Mouse (Mus musculus): ENCODE measurements around the gene Matn3. TPM values are rescaled to one million over a fixed set of nuclear protein-coding genes. Genes with fewer than 3 reads are reported as not detected.

Matn3 gene
- polyA plus RNA-seq (2016; fragmentation: Nextera tagmentation; extraction: Ambion mirVana), result 5.9 and 7.0 TPM in 2 replicates

DNA sequence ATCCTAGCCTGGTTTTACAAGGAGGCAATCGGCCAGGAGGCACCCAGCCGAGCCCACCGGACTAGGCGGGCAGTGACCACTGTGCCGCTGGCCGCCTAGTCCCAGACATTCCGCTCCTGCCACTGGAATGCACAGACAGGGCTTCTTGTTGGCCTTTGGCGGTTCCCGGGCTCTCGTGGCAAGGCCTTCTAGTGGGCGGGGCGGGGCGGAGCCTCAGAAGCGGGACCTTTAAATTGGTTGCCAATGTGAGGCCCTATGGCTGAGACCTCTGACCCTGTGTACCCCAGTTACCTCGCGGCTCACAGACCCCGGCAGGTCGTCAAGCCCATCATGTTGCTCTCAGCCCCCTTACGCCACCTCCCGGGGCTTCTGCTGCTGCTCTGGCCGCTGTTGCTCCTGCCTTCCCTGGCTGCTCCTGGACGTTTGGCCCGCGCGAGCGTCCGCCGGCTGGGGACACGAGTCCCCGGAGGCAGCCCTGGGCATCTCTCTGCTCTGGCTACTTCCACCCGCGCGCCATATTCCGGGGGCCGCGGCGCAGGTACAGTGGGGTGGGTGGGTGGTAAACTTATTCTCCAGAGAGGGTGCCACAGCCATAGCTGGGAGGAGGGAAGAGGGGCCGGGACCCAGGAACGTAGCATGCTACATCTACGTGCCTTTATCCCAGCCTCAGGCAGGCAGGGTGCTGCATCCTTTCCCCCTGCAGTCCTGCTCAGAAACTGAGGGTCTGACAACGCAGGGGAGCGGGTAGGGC lies at the start of gene Matn3:
TSS of gene Matn3 (plus strand) at position 216 of the 751 bp plus-strand sequence.
- Histone ChIP-seq H3K27me3 (ENCODE audit: poor library complexity, severe bottlenecking) (peaks cover 35% of the 10 kb centered on the region), H3K4me1 (peaks cover 15% of the 10 kb centered on the region), H3K9me3 (no peaks in the 10 kb centered on the region), H3K36me3 (replicated peaks) (no peaks in the 10 kb centered on the region), H3K4me3 (peak within 1 kb of the TSS; percentile 63), H3K27ac (peak within 1 kb of the TSS; percentile 77)
- DNase-seq (ENCODE audit: extremely low spot score, low spot score), result peak; percentile 84
- WGBS, result under 1% methylated on average over 42 of the region's 42 CpGs

DNA sequence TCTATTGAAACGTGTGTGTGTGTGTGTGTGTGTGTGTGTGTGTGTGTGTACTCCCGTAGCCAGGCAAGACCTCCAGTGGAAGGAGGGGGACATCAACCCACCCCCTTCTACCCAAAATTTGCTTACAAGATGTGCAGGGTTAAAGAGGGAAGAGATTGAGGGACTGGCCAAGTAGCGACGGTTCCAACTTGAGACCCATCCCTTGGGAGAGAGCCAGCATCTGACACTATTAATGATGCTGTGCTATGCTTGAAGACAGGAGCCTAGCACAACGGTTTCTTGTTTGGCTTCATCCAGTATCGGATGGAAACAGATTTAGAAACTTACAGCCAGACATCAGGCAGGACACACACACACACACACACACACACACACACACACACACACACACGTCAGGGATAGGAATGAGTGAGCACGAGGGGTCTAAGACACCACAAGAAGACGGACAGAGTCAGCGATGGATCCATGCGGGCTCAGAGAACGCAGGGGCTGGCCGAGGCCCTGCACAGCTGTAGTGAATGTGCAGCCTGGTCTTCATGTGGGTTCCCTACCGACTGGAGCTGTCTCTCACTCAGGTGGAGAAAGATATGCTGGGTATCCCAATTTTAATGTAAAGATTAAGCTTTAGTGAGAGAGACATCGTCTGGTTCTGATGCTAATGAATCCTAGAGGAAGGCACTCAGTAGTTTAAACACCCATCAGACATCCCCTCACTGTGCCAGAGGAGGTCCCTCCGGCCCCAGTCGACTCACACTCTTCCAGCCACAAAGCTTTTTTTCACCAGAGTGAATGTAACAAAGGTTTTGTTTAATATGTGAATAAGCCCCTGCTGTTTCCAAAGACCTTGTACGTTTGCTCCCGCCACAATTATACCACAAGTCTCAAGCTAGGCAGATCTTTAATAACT lies 48.6 kb upstream of the Matn3 start:
- 60% methylated on average over 19 of the region's 19 CpGs for WGBS
- peak overlapping the region; percentile 78 for H3K27ac ChIP-seq
- H3K4me1 ChIP-seq, result peaks cover 46% of the 10 kb centered on the region
- no peaks in the 10 kb centered on the region for H3K9me3 ChIP-seq
- no peak overlapping the region for H3K4me3 ChIP-seq
- H3K27me3 ChIP-seq (ENCODE audit: poor library complexity, severe bottlenecking), result no peaks in the 10 kb centered on the region
- no peak for DNase-seq (ENCODE audit: extremely low spot score, low spot score)
- no peaks in the 10 kb centered on the region for H3K36me3 ChIP-seq (replicated peaks)

DNA sequence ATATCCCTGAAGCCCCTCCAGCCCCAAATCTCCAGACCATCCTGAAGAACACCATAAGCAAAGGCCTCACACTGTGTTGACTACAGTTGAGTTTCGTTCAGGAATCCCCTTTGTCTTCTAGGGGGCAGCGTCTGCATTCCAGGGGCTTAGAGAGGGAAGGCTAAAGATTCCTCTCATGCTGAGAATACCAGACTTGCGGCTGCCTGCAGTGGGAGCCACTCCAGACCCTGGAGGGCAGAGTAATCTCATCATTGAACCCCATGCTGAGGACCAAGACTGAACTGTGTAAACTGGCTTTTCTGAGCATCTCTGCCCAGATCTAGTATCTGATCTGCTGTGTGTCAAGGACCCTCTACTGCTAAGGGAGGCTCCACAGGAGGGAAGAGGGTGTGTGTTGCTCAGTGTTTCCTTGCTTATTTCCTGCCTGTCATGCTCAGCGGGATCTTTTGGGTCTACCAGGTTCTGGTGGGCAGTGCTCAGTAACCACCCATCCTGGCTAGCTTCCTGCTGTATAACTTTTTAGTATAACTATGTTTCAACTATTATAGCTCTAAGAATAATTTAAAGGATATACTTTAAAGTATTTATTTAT lies 47.5 kb upstream of the Matn3 start:
- Histone ChIP-seq H3K27me3 (ENCODE audit: poor library complexity, severe bottlenecking) (no peaks in the 10 kb centered on the region), H3K4me3 (no peak overlapping the region), H3K27ac (peak overlapping the region; percentile 78), H3K36me3 (replicated peaks) (no peaks in the 10 kb centered on the region), H3K9me3 (no peaks in the 10 kb centered on the region), H3K4me1 (peaks cover 46% of the 10 kb centered on the region)
- no peak for DNase-seq (ENCODE audit: extremely low spot score, low spot score)
- WGBS, result 14% methylated on average over 4 of the region's 4 CpGs

GRCm38 (mm10) chr12:8900919-8901663 lies 46.6 kb upstream of the Matn3 start:
- peaks cover 46% of the 10 kb centered on the region for H3K4me1 ChIP-seq
- DNase-seq (ENCODE audit: extremely low spot score, low spot score), result no peak
- 57% methylated on average over 5 of the region's 5 CpGs for WGBS
- no peaks in the 10 kb centered on the region for H3K27me3 ChIP-seq (ENCODE audit: poor library complexity, severe bottlenecking)
- H3K36me3 ChIP-seq (replicated peaks), result no peaks in the 10 kb centered on the region
- H3K4me3 ChIP-seq, result no peak overlapping the region
- H3K9me3 ChIP-seq, result no peaks in the 10 kb centered on the region
- peak overlapping the region; percentile 65 for H3K27ac ChIP-seq

- no peaks in the 10 kb centered on the region for H3K9me3 ChIP-seq
- H3K27me3 ChIP-seq (ENCODE audit: poor library complexity, severe bottlenecking), result no peaks in the 10 kb centered on the region
- no peaks in the 10 kb centered on the region for H3K36me3 ChIP-seq (replicated peaks)
- H3K27ac ChIP-seq, result peak overlapping the region; percentile 21
- H3K4me1 ChIP-seq, result peaks cover 43% of the 10 kb centered on the region
- WGBS, result 28% methylated on average over 2 of the region's 2 CpGs
- no peak for DNase-seq (ENCODE audit: extremely low spot score, low spot score)
- no peak overlapping the region for H3K4me3 ChIP-seq
These were observed 45.8 kb upstream of the Matn3 start for GRCm38 (mm10) chr12:8901934-8902333.

DNA sequence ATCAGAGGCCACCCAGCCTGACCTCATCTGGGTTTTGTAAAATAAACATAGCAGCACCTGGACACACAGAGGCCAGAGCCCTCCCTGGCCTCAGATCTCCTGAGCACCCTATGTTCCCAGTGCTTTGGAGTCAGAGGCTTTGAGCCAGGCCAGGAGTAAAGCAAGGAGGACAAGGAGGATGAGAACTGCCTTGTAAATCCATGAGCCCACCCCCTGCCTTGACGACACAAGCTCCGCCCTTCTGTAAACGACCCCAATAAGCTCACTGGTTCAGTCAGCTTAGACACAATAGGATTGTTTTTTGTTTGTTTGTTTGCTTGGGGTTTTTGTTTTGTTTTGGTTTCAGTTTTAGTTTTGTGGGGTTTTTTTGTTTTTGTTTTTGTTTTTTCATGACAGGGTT lies 45.2 kb upstream of the Matn3 start:
- Histone ChIP-seq H3K4me1 (peaks cover 38% of the 10 kb centered on the region), H3K9me3 (no peaks in the 10 kb centered on the region), H3K27ac (peak overlapping the region; percentile 21), H3K27me3 (ENCODE audit: poor library complexity, severe bottlenecking) (no peaks in the 10 kb centered on the region), H3K4me3 (no peak overlapping the region), H3K36me3 (replicated peaks) (no peaks in the 10 kb centered on the region)
- DNase-seq (ENCODE audit: extremely low spot score, low spot score), result no peak
- WGBS, result 22% methylated on average over 3 of the region's 3 CpGs

GRCm38 (mm10) chr12:8912860-8913685 lies 34.7 kb upstream of the Matn3 start:
- DNase-seq (ENCODE audit: extremely low spot score, low spot score), result peak; percentile 67
- Histone ChIP-seq H3K9me3 (no peaks in the 10 kb centered on the region), H3K27ac (peak overlapping the region; percentile 90), H3K4me3 (peak overlapping the region; percentile 10; the same call in 1 of the 2 replicates), H3K27me3 (ENCODE audit: poor library complexity, severe bottlenecking) (no peaks in the 10 kb centered on the region), H3K36me3 (replicated peaks) (no peaks in the 10 kb centered on the region), H3K4me1 (peaks cover 40% of the 10 kb centered on the region)
- WGBS, result 15% methylated on average over 16 of the region's 16 CpGs

DNA sequence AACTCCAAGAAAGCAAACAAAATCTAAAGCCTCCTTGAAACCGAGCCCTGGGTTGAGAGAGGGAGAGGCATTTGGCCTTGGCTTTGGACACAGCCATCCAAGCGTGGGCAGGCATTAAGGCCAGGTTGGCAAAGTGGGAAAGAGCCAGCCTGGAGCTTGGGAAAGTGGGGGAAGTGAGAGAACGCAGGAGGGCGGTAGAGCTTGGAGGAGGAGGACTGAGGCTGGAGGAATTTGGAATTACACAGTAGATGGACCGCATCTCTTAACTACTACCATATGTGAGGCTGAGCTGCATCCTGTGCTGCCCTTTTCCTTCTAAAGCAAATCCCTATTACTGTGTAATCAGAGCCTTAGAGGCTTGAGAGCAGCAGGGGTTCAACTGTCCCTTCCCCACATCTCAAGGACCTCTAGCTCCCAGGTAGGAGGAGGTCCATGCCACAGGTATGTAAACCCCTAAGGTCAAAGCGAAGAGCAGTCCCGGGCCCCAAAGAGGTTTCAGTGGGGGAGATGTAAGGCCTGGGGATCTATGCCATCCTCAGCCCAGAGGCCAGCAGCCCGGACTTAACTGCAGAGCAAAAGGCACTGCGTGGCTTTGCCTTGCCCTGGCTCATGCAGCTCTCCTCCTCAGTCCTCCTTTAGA lies 33.9 kb upstream of the Matn3 start:
- Histone ChIP-seq H3K9me3 (no peaks in the 10 kb centered on the region), H3K27me3 (ENCODE audit: poor library complexity, severe bottlenecking) (no peaks in the 10 kb centered on the region), H3K27ac (peak overlapping the region; percentile 90), H3K4me1 (peaks cover 40% of the 10 kb centered on the region), H3K36me3 (replicated peaks) (no peaks in the 10 kb centered on the region), H3K4me3 (no peak overlapping the region)
- DNase-seq (ENCODE audit: extremely low spot score, low spot score), result no peak
- 45% methylated on average over 9 of the region's 9 CpGs for WGBS

DNA sequence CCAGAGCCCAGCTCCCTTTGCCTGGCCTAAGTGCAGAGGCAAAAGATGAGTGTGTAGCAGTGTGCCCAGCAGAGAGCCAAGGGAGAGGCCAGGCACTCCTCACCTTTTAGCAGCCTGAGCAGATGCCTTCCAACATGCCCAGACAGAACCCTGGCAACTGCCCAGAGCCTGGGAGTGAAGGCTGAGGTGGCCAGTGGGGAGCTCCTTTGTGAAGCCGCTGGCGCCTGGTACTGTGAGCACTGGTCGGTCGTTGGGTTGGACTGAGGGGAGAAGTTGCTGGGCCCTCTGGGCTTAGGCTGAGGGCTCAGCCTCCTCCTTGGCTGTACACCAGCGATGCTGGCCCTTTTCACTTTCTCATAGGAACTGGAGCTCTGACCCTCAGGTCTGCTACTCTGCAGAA lies 31.4 kb upstream of the Matn3 start:
- H3K27ac ChIP-seq, result peak overlapping the region; percentile 66

DNA sequence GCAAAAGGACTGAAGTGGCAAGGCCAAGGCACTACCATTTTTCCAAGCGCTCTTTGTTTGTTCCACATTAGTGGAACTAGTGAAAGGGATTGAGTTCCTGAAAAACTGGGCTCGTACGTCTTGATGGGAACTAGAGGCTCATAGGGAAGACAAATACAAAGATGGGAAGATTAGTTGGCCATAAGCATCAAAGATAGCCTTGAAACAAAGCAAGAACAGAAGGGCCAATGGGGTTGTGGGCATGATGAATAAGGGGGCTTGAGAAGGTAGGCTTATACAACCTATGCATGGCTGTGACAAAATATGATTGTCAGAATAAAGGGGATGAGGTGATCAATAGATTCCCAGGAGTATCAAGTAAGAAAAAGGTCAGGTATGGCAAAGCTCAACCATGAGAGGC lies 28.5 kb upstream of the Matn3 start:
- Histone ChIP-seq H3K27me3 (ENCODE audit: poor library complexity, severe bottlenecking) (no peaks in the 10 kb centered on the region), H3K4me3 (no peak overlapping the region), H3K4me1 (peaks cover 34% of the 10 kb centered on the region), H3K36me3 (replicated peaks) (peaks cover 6% of the 10 kb centered on the region; the same call in 1 of the 2 replicates), H3K27ac (no peak overlapping the region), H3K9me3 (no peaks in the 10 kb centered on the region)
- WGBS, result 95% methylated on average over 3 of the region's 3 CpGs
- no peak for DNase-seq (ENCODE audit: extremely low spot score, low spot score)

More for the DNA sequence above, 31.4 kb upstream of the Matn3 start:
- Histone ChIP-seq H3K27me3 (ENCODE audit: poor library complexity, severe bottlenecking) (no peaks in the 10 kb centered on the region), H3K36me3 (replicated peaks) (no peaks in the 10 kb centered on the region), H3K4me3 (no peak overlapping the region), H3K9me3 (no peaks in the 10 kb centered on the region), H3K4me1 (peaks cover 48% of the 10 kb centered on the region)
- no peak for DNase-seq (ENCODE audit: extremely low spot score, low spot score)
- WGBS, result 51% methylated on average over 5 of the region's 5 CpGs

GRCm38 (mm10) chr12:8920996-8921393 lies 26.7 kb upstream of the Matn3 start:
- DNase-seq (ENCODE audit: extremely low spot score, low spot score), result no peak
- WGBS, result 48% methylated on average over 1 of the region's 1 CpGs

More at GRCm38 (mm10) chr12:8920996-8921393, 26.7 kb upstream of the Matn3 start:
- Histone ChIP-seq H3K36me3 (replicated peaks) (peaks cover 23% of the 10 kb centered on the region), H3K4me3 (peak overlapping the region; percentile 81), H3K27ac (peak overlapping the region; percentile 98), H3K4me1 (peaks cover 40% of the 10 kb centered on the region), H3K9me3 (no peaks in the 10 kb centered on the region), H3K27me3 (ENCODE audit: poor library complexity, severe bottlenecking) (no peaks in the 10 kb centered on the region)

All from forebrain, embryonic 10.5 days (tissue).